Mouse (Mus musculus) WW6 (cell line): Measurements from ENCODE around the gene Arhgap24.

Source experiments
- DNase-seq: peaks from one replicate; pipeline ENCODE4 v3.0.0-alpha.2; 2013; ENCODE audit warnings: low read depth, low spot score

Arhgap24 gene

GRCm38 (mm10) chr5:102742554-102743255 lies 261.5 kb downstream of the Arhgap24 start:
- DNase-seq, result no peak

GRCm38 (mm10) chr5:102743436-102743835 lies 262.2 kb downstream of the Arhgap24 start:
- DNase-seq, result no peak

- no peak for DNase-seq
Observed at GRCm38 (mm10) chr5:102744051-102744450, 262.9 kb downstream of the Arhgap24 start.

- no peak for DNase-seq
Observed at GRCm38 (mm10) chr5:102748146-102748545, 267.0 kb downstream of the Arhgap24 start.

- no peak for DNase-seq
Observed at GRCm38 (mm10) chr5:102749020-102749419, 267.8 kb downstream of the Arhgap24 start.

GRCm38 (mm10) chr5:102750674-102751073 lies 269.5 kb downstream of the Arhgap24 start:
- DNase-seq, result no peak

GRCm38 (mm10) chr5:102751661-102752307 lies 270.6 kb downstream of the Arhgap24 start:
- no peak for DNase-seq

- DNase-seq, result no peak
Observed at GRCm38 (mm10) chr5:102752308-102752663, 271.1 kb downstream of the Arhgap24 start.

GRCm38 (mm10) chr5:102757040-102757439 lies 275.8 kb downstream of the Arhgap24 start:
- no peak for DNase-seq

GRCm38 (mm10) chr5:102765694-102766093 lies 284.5 kb downstream of the Arhgap24 start:
- DNase-seq, result no peak

GRCm38 (mm10) chr5:102766311-102767057 lies 285.3 kb downstream of the Arhgap24 start:
- DNase-seq, result peak; percentile 24

- no peak for DNase-seq
Observed at GRCm38 (mm10) chr5:102767058-102767444, 285.9 kb downstream of the Arhgap24 start.

- no peak for DNase-seq
Observed at GRCm38 (mm10) chr5:102767822-102768221, 286.6 kb downstream of the Arhgap24 start.

- no peak for DNase-seq
Observed at GRCm38 (mm10) chr5:102768385-102769080, 287.3 kb downstream of the Arhgap24 start.

GRCm38 (mm10) chr5:102770611-102771010 lies 289.4 kb downstream of the Arhgap24 start:
- DNase-seq, result no peak

GRCm38 (mm10) chr5:102774500-102774899 lies 293.3 kb downstream of the Arhgap24 start:
- no peak for DNase-seq

GRCm38 (mm10) chr5:102777255-102777654 lies 296.1 kb downstream of the Arhgap24 start:
- no peak for DNase-seq

GRCm38 (mm10) chr5:102777852-102778251 lies 296.7 kb downstream of the Arhgap24 start:
- no peak for DNase-seq

GRCm38 (mm10) chr5:102778253-102778652 lies 297.1 kb downstream of the Arhgap24 start:
- no peak for DNase-seq

- no peak for DNase-seq
Observed at GRCm38 (mm10) chr5:102783585-102783984, 302.4 kb downstream of the Arhgap24 start.

- no peak for DNase-seq
Observed at GRCm38 (mm10) chr5:102786123-102786522, 304.9 kb downstream of the Arhgap24 start.

- no peak for DNase-seq
Observed at GRCm38 (mm10) chr5:102788437-102788836, 307.2 kb downstream of the Arhgap24 start.
